Mouse (Mus musculus): ENCODE measurements around the gene Dcps. TPM values are rescaled to one million over a fixed set of nuclear protein-coding genes. Genes with fewer than 3 reads are reported as not detected.

The Dcps gene
- 30.2 and 32.2 TPM in 2 replicates for polyA plus RNA-seq (2012; rRNA removed)

DNA sequence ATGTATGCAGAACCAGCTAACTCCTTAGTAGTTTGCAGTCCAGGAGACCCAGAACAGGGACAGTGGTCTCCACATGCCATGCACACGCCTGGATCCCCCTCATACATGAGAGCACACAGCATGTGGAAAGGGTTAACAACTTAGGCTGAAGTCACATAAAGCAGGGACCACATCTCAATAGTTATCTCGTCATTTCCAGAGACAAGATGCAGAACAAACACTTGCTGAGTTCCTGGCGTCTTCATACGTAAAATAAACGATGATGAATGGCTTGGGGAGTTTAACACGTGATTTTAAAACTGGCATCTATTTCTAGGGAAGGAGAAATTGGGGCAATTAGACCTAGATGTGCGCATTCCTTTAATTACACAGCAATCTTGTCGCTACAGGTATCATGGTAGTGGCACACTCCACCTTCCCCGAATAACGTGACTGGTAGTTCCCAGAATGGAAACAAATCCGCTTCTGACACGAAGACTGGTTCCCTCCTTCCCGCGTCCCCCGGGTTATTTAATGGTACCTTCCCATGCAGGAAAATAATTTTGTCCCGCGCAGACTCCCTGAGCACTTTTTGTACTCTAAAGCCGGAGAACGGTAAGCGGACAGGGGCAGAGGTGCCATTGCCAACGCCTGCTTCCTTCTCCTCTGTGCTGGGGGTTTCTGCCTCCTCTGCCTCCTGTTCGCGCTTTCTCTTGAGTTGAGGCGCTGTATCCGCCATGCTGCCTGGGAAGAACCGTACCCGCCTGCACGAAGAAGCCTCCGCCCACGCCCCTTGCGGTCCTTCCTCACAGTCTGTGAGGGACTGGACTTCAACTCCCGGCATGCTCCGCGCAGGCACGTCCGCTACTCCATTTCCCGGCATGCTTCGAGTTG, at the start of gene Dcps:
Dcps (minus strand) TSS at position 811 of the 873 bp plus-strand sequence.
- Histone ChIP-seq H3K27me3 (ENCODE audit: control insufficient read depth, insufficient read depth, low read length) (no peaks in the 10 kb centered on the region), H3K27ac (ENCODE audit: insufficient read depth, low read length) (peak within 1 kb of the TSS; percentile 76), H3K4me3 (replicated peaks; ENCODE audit: insufficient read depth, low read depth, low read length) (peak within 1 kb of the TSS; percentile 70), H3K4me1 (ENCODE audit: control insufficient read depth, insufficient read depth, low read length) (no peaks in the 10 kb centered on the region)
- WGBS: under 1% methylated on average over 38 of the region's 38 CpGs
- TF ChIP-seq POLR2A (IDR thresholded peaks at IDR 0.05; ENCODE audit: borderline replicate concordance, insufficient read depth, low read length) (peak; percentile 76), CTCF (IDR thresholded peaks at IDR 0.05; ENCODE audit: borderline replicate concordance, insufficient read depth, low read depth, low read length) (no peak)
- peak; percentile 96 for DNase-seq

- no peak for TF ChIP-seq CTCF (IDR thresholded peaks at IDR 0.05; ENCODE audit: borderline replicate concordance, insufficient read depth, low read depth, low read length)
- no peak for TF ChIP-seq POLR2A (IDR thresholded peaks at IDR 0.05; ENCODE audit: borderline replicate concordance, insufficient read depth, low read length)
- 97% methylated on average over 3 of the region's 3 CpGs for WGBS
- Histone ChIP-seq H3K4me1 (ENCODE audit: control insufficient read depth, insufficient read depth, low read length) (no peaks in the 10 kb centered on the region), H3K27me3 (ENCODE audit: control insufficient read depth, insufficient read depth, low read length) (no peaks in the 10 kb centered on the region), H3K4me3 (replicated peaks; ENCODE audit: insufficient read depth, low read depth, low read length) (no peak overlapping the region), H3K27ac (ENCODE audit: insufficient read depth, low read length) (no peak overlapping the region)
- no peak for DNase-seq
These were observed 47.6 kb upstream of the Dcps start for GRCm38 (mm10) chr9:35223466-35223865.

DNA sequence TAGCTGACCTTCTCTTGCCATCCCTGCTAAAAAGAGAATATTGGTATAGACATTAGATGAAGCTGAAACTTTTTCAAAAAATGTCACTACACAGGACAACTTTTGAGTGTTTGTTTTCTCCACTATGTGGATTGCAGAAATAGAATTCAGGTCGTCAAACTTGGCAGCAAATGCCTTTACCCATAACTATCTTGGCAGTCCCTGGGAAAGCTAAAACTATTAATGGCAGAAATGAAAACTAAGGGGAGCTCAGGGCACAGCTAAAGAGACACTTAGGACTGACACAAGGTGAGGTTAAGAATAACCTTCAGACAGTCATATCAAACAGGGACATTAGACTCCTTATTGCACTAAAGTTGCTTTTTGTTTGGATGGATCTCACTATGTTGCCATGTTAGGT, 42.1 kb upstream of the Dcps start:
- no peak for DNase-seq
- Histone ChIP-seq H3K27me3 (ENCODE audit: control insufficient read depth, insufficient read depth, low read length) (no peaks in the 10 kb centered on the region), H3K27ac (ENCODE audit: insufficient read depth, low read length) (no peak overlapping the region), H3K4me3 (replicated peaks; ENCODE audit: insufficient read depth, low read depth, low read length) (no peak overlapping the region), H3K4me1 (ENCODE audit: control insufficient read depth, insufficient read depth, low read length) (no peaks in the 10 kb centered on the region)
- no peak for TF ChIP-seq CTCF (IDR thresholded peaks at IDR 0.05; ENCODE audit: borderline replicate concordance, insufficient read depth, low read depth, low read length)
- TF ChIP-seq POLR2A (IDR thresholded peaks at IDR 0.05; ENCODE audit: borderline replicate concordance, insufficient read depth, low read length): no peak
- WGBS: 18% methylated on average over 1 of the region's 1 CpGs

- Histone ChIP-seq H3K4me3 (replicated peaks; ENCODE audit: insufficient read depth, low read depth, low read length) (peak overlapping the region; percentile 75), H3K27ac (ENCODE audit: insufficient read depth, low read length) (peak overlapping the region; percentile 66), H3K4me1 (ENCODE audit: control insufficient read depth, insufficient read depth, low read length) (no peaks in the 10 kb centered on the region; the same call in 1 of the 2 replicates), H3K27me3 (ENCODE audit: control insufficient read depth, insufficient read depth, low read length) (no peaks in the 10 kb centered on the region)
- peak in 1 of 2 experiments; percentile 31 for DNase-seq
- TF ChIP-seq POLR2A (IDR thresholded peaks at IDR 0.05; ENCODE audit: borderline replicate concordance, insufficient read depth, low read length) (no peak), CTCF (IDR thresholded peaks at IDR 0.05; ENCODE audit: borderline replicate concordance, insufficient read depth, low read depth, low read length) (no peak)
- 21% methylated on average over 26 of the region's 26 CpGs for WGBS
These were observed 36.0 kb upstream of the Dcps start for GRCm38 (mm10) chr9:35211573-35212511.

DNA sequence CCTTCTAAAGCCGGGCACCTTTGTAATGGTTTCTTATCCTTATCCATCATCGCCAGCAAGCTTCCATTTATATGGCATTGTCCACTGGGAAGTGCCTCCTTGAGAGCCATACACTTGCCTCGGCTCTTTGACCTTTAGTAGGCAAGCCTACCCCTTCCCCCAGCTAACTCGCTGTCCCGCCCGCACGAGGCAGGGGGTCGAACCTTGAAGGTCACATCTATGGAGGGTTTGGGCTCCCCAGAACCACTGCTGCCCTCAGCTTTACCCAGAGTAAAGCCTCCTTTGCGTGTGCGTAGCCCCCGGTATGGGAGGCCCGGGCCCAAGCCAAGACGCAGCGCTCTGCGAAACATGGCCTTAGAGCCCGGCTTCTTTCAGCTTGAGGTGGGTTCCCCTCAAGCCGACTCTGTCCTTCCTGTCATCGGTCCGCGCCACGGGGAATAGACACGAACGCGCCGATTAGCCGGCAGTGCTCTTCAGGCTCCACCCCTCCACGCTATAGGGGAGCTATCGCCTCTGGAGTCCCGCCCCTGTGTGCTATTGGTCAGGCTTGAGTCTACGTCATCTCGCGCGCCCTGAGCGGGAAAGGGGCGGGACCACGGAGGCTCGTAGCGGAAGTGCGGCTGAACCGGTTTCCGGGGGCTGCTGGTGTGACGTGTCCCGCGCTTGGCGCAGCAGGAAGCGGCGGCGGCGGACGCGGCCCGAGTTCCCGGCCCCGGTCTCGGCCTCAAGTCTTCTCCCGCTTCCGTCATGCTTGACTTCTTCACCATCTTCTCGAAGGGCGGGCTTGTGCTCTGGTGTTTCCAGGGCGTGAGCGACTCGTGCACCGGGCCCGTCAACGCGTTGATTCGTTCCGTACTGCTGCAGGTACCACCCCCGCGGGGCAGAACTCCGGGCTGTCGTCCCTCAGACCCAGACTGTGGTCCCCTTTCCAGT, 34.9 kb upstream of the Dcps start, which contains the start of gene Foxred1:
Foxred1 (minus strand) TSS at position 514 of the 933 bp plus-strand sequence.
- Histone ChIP-seq H3K27me3 (ENCODE audit: control insufficient read depth, insufficient read depth, low read length) (no peaks in the 10 kb centered on the region), H3K4me1 (ENCODE audit: control insufficient read depth, insufficient read depth, low read length) (no peaks in the 10 kb centered on the region; the same call in 1 of the 2 replicates), H3K4me3 (replicated peaks; ENCODE audit: insufficient read depth, low read depth, low read length) (peak within 1 kb of the TSS; percentile 90), H3K27ac (ENCODE audit: insufficient read depth, low read length) (peak within 1 kb of the TSS; percentile 84)
- TF ChIP-seq CTCF (IDR thresholded peaks at IDR 0.05; ENCODE audit: borderline replicate concordance, insufficient read depth, low read depth, low read length): no peak
- TF ChIP-seq POLR2A (IDR thresholded peaks at IDR 0.05; ENCODE audit: borderline replicate concordance, insufficient read depth, low read length): peak; percentile 97
- DNase-seq: peak; percentile 99
- WGBS: 1% methylated on average over 72 of the region's 72 CpGs

- Histone ChIP-seq H3K4me3 (replicated peaks; ENCODE audit: insufficient read depth, low read depth, low read length) (no peak overlapping the region), H3K27ac (ENCODE audit: insufficient read depth, low read length) (no peak overlapping the region), H3K4me1 (ENCODE audit: control insufficient read depth, insufficient read depth, low read length) (peaks cover 2% of the 10 kb centered on the region), H3K27me3 (ENCODE audit: control insufficient read depth, insufficient read depth, low read length) (no peaks in the 10 kb centered on the region)
- no peak for DNase-seq
- WGBS: 88% methylated on average over 2 of the region's 2 CpGs
- TF ChIP-seq CTCF (IDR thresholded peaks at IDR 0.05; ENCODE audit: borderline replicate concordance, insufficient read depth, low read depth, low read length) (no peak), POLR2A (IDR thresholded peaks at IDR 0.05; ENCODE audit: borderline replicate concordance, insufficient read depth, low read length) (no peak)
These were observed 28.6 kb upstream of the Dcps start for GRCm38 (mm10) chr9:35204421-35204820.
